Mouse (Mus musculus) erythroblast, embryonic 14.5 days (primary cell): ENCODE data around the gene Sike1.

Experiments used
- GATA1 ChIP-seq: IDR thresholded peaks from 2 replicates; pipeline ENCODE4 v1.6.1; 2012; ENCODE audit warnings: low read length, inconsistent platforms, mixed read lengths
- TAL1 ChIP-seq: IDR thresholded peaks from 3 replicates; pipeline ENCODE4 v1.6.1; 2012; ENCODE audit warnings: low read length, inconsistent platforms, mixed read lengths

DNA sequence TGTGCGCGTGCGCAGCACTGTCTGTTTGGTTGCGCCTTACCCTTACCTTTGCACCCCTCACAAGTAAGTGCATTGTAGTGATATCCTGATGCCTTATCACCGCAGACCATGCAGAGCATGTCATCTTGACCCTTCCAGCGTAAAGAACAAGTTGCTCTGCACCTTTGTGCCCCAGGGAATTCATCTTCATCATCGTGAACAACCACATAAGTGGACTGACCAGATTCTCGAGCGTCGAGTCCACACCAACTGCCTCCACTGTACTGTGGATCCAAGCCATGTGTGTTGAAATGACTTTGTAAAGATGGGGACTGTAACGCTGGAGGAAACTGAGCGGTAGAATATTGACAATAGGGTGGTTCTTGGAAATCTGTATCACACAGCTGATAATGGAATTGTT, 41.0 kb upstream of the Sike1 start:
- TF ChIP-seq GATA1 (no peak), TAL1 (no peak)
